Mouse (Mus musculus) ES-E14 (cell line): ENCODE data around the gene Gm32802. TPM values are rescaled to one million over a fixed set of nuclear protein-coding genes. Genes with fewer than 3 reads are reported as not detected.
"Not testable (repeated sequence)": the region's sequence is repeated elsewhere in the genome, so short reads cannot be mapped to it uniquely, and the experiment has no call there.

ENCODE experiments used
- DNase-seq: peaks from one replicate; pipeline ENCODE4 v3.0.0-alpha.2; 2013; ENCODE audit warnings: low read depth, low spot score
- H3K27ac ChIP-seq: 2 replicates; pipeline ENCODE4 v1.5.1; 2012; ENCODE audit warnings: low read depth, mild to moderate bottlenecking, low read length, moderate library complexity, mixed read lengths; ENCODE audit not compliant: poor library complexity, insufficient read depth, severe bottlenecking
- H3K36me3 ChIP-seq: 2 replicates; pipeline ENCODE4 v1.6.1; 2012; ENCODE audit warnings: mild to moderate bottlenecking, low read length, moderate library complexity, mixed read lengths; ENCODE audit not compliant: control insufficient read depth, poor library complexity, insufficient read depth, severe bottlenecking
- H3K4me1 ChIP-seq, 2 experiments: fragments of 150-350 bp in 1 of 2; sonication (generic) in 1 of 2; 2 replicates each; pipeline ENCODE4 v1.6.1; 2012; ENCODE audit warnings: low read length in 2 of 2, mild to moderate bottlenecking in 1 of 2, mixed read lengths in 1 of 2; ENCODE audit not compliant: control insufficient read depth in 2 of 2, insufficient read depth in 2 of 2, poor library complexity in 1 of 2
- H3K4me3 ChIP-seq, 2 experiments: fragments of 150-350 bp in 1 of 2; sonication (generic) in 1 of 2; 2 replicates each; pipeline ENCODE4 v1.5.1; 2012; ENCODE audit warnings: low read length in 2 of 2, low read depth in 1 of 2, mild to moderate bottlenecking in 1 of 2, mixed read lengths in 1 of 2; ENCODE audit not compliant: insufficient read depth in 1 of 2, poor library complexity in 1 of 2, severe bottlenecking in 1 of 2
- H3K9ac ChIP-seq: 2 replicates; pipeline ENCODE4 v1.6.1; 2012; ENCODE audit warnings: low read depth, mild to moderate bottlenecking, low read length, mixed read lengths; ENCODE audit not compliant: poor library complexity, insufficient read depth, severe bottlenecking
- H3K9me3 ChIP-seq: fragments of 150-350 bp; sonication (generic); 2 replicates; pipeline ENCODE4 v1.6.1; 2012; ENCODE audit warnings: low read depth, mild to moderate bottlenecking, low read length; ENCODE audit not compliant: control insufficient read depth, insufficient read depth
- CHD2 ChIP-seq: IDR thresholded peaks from 2 replicates; pipeline ENCODE4 v1.6.1; 2014; ENCODE audit warnings: mild to moderate bottlenecking, low read depth, low read length, inconsistent platforms
- HCFC1 ChIP-seq: IDR thresholded peaks from 2 replicates; pipeline ENCODE4 v1.6.1; 2012; ENCODE audit warnings: low read length, inconsistent platforms, borderline replicate concordance; ENCODE audit not compliant: insufficient read depth
- MAFK ChIP-seq: IDR thresholded peaks from 2 replicates; pipeline ENCODE4 v1.6.1; 2014; ENCODE audit warnings: mild to moderate bottlenecking, low read depth, low read length, inconsistent platforms; ENCODE audit not compliant: insufficient read depth
- ZC3H11A ChIP-seq: IDR thresholded peaks from 2 replicates; pipeline ENCODE4 v1.6.1; 2012; ENCODE audit warnings: low read depth, mild to moderate bottlenecking, inconsistent platforms, low read length, borderline replicate concordance
- ZNF384 ChIP-seq: IDR thresholded peaks from 2 replicates; pipeline ENCODE4 v1.6.1; 2012; ENCODE audit warnings: low read depth, low read length, inconsistent platforms
- in situ Hi-C, 2 experiments: fragments of 600-800 bp; cut with MboI; formaldehyde crosslinking; loops; one replicate each; pipeline ENCODE4 v1.15.1; 2025; ENCODE audit warnings: low sequenced_read_pairs in 2 of 2, inconsistent platforms in 1 of 2; ENCODE audit not compliant: unreplicated experiment in 2 of 2
- total RNA-seq: library from RNA; depleted of rRNA; stranded (reverse); fragments of 300-350 nt; gene quantifications from 2 replicates; pipeline ENCODE4 v1.2.3, GENCODE M21; 2012

The Gm32802 gene
- total RNA-seq, 1 experiment = 0.09 TPM

DNA sequence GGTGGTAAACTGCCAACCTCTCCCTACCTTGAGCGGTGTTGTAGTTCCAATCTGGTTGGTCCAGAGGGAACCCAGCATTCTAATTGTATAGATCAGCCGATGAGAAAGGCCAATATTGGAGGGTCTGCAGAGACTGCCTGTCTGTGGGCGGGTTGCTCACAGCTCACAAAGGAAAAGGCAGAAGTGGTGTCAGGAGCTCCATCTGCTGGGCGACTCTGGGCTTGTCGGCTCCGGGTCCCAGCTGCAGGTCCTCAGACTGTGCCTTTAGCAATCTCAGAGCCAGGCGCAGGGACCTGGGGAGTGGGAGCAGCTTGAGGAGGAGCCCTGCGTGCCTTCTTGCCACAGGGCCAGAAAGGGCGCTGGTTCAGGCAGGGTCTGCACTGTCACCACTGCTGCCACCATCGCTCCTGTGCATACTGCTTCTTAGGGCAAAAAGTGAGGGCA, 7.6 kb upstream of the Gm32802 start:
- TF ChIP-seq HCFC1 (no peak), ZC3H11A (no peak), ZNF384 (no peak), CHD2 (no peak), MAFK (no peak)

DNA sequence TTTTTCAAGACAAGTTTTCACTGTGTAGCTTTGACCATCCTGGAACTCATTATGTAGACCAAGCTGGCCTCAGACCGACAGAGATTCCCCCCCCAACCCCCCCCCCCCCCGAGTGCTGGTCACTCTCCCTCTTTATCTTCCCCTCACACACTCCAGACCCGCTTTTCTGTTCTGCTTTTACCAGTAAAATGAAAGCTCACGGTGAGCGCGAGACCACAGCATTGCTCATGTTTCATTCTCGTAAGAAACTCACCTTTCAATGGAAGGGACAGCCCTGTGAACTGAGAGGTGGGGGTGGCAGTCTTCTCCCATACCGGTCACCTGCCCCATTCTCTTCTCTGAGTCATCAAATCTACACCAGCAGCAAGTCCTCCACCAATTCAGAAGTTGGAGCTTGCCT, 10.3 kb downstream of the Gm32802 start:
- H3K9ac ChIP-seq, in situ Hi-C loops, H3K9me3 ChIP-seq, DNase-seq, H3K4me3 ChIP-seq, H3K36me3 ChIP-seq, H3K4me1 ChIP-seq, H3K27ac ChIP-seq: not testable (repeated sequence)

More for the DNA sequence above, 7.6 kb upstream of the Gm32802 start:
- no peaks in the 10 kb centered on the region for H3K36me3 ChIP-seq
- DNase-seq = no peak
- no peaks in the 10 kb centered on the region for H3K4me1 ChIP-seq
- in situ Hi-C loops = no loop called here
- H3K27ac ChIP-seq = no peak overlapping the region
- H3K9ac ChIP-seq = no peak overlapping the region
- H3K4me3 ChIP-seq = no peak overlapping the region
- H3K9me3 ChIP-seq = no peaks in the 10 kb centered on the region

DNA sequence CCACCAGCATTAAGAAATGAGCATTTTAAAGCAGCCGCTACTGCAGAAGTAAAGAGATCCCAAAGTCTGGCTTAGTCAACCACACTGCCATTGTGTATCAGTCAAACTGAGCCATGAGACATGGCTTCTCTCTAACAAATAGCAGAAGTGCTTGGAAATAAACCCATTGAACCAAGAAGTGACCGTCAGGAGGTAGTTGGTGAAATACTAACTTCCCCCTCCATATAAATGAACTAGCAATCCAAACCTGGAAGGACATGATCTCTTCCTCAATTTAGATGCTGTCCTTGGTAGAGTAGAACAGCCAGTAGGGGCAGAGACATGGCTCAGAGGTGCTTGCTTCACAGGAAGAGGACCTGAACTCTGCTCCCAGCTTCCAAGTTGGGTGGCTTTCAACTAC, 12.9 kb downstream of the Gm32802 start:
- H3K4me3 ChIP-seq, H3K27ac ChIP-seq, H3K4me1 ChIP-seq, H3K9me3 ChIP-seq, in situ Hi-C loops, H3K36me3 ChIP-seq, H3K9ac ChIP-seq, DNase-seq: not testable (repeated sequence)

DNA sequence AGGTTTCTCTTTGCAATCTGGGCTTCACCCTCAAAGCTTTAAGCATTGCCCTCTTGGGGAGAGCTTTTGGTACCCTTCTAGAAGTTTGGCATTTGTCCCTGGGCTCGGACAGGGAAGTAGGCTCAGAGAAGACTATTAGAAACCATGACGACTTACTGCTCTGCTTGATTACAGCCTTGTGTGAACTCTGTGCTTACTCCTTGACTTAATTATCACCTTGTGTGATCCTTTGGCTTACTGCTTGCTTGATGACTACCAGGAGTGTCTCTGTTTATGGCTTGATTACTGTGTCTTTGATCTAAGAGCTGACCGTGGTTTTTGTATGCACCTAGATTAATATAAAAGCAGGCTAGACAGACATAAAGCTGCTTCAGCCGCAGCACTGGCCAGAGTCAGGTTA, 19.6 kb downstream of the Gm32802 start:
- H3K27ac ChIP-seq, H3K9me3 ChIP-seq, H3K9ac ChIP-seq, H3K36me3 ChIP-seq, in situ Hi-C loops, H3K4me3 ChIP-seq, DNase-seq, H3K4me1 ChIP-seq: not testable (repeated sequence)

DNA sequence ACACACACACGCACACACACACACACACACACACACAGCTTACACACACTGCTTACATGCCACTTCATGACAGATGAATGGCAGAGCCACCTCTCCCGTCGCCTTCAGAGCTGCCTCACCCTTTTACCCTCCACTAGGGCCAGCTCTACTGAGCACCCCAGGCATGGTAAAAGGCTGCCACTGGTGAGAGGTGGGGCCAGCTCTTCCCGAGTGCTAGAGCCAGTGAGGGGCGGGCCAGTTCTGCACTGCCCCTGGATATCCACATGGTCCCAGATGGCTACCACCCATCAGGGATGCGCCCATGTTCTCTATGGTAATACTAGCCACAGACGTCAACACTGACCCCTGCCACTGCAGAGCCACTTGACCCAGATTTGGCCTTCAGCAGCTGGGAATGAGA, 24.1 kb downstream of the Gm32802 start:
- H3K4me3 ChIP-seq, H3K9me3 ChIP-seq, H3K27ac ChIP-seq, H3K36me3 ChIP-seq, DNase-seq, H3K4me1 ChIP-seq, H3K9ac ChIP-seq, in situ Hi-C loops: not testable (repeated sequence)

DNA sequence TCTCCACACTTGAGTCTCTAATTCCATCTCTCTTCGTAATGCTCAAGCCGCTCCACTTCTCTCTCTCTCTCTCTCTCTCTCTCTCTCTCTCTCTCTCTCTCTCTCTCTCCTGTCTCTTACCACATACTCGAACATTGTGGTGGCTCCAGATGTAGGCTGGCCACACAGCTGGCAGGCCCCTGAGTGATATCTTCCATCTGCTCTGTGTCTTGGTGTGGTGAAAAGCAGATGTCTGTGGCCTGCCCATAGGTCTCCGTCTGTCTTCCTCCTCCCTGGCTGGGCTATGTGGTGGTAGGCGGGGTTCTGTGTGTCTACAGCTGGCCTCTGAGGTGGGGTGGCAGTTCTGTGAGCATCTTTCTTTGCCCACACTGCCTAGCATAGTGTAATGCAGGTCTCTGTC, 24.5 kb downstream of the Gm32802 start:
- in situ Hi-C loops = not testable (repeated sequence)

More for the DNA sequence above, 24.5 kb downstream of the Gm32802 start:
- H3K4me1 ChIP-seq, DNase-seq, H3K4me3 ChIP-seq, H3K9me3 ChIP-seq, H3K36me3 ChIP-seq, H3K9ac ChIP-seq, H3K27ac ChIP-seq: not testable (repeated sequence)
